Mouse (Mus musculus) olfactory bulb, adult 2 months (tissue): ENCODE results near the gene Mtmr10.

Source experiments
- CTCF ChIP-seq: fragments of 200-500 bp; IDR thresholded peaks from 2 replicates; pipeline ENCODE4 v1.5.1; 2012; ENCODE audit warnings: low read depth, mild to moderate bottlenecking, low read length, moderate library complexity; ENCODE audit not compliant: insufficient read depth
- POLR2A ChIP-seq: fragments of 200-500 bp; IDR thresholded peaks from 2 replicates; pipeline ENCODE4 v1.6.1; 2012; ENCODE audit warnings: mild to moderate bottlenecking, low read depth, low read length, moderate library complexity; ENCODE audit not compliant: insufficient read depth

GRCm38 (mm10) chr7:64360586-64360945 is 73.1 kb downstream of the Mtmr10 start:
- TF ChIP-seq CTCF (no peak), POLR2A (no peak)
